Mouse (Mus musculus): ENCODE data around the gene Apaf1.
A peak's percentile ranks its signal among the peaks of the same experiment; 100 is the strongest.

Gene Apaf1

GRCm38 (mm10) chr10:91083393-91083927 lies 890 bp upstream of the Apaf1 start:
- DNase-seq (ENCODE audit: extremely low read depth, low read depth, low spot score) = no peak

GRCm38 (mm10) chr10:91081959-91082507 lies 537 bp downstream of the Apaf1 start:
- no peak for DNase-seq (ENCODE audit: extremely low read depth, low read depth, low spot score)

- DNase-seq (ENCODE audit: extremely low read depth, low read depth, low spot score) = no peak
Measured at GRCm38 (mm10) chr10:91080540-91080939, 2.0 kb downstream of the Apaf1 start.

GRCm38 (mm10) chr10:91076667-91077066 lies 5.9 kb downstream of the Apaf1 start:
- no peak for DNase-seq (ENCODE audit: extremely low read depth, low read depth, low spot score)

GRCm38 (mm10) chr10:91073345-91073744 lies 9.2 kb downstream of the Apaf1 start:
- DNase-seq (ENCODE audit: extremely low read depth, low read depth, low spot score) = peak; percentile 28

- DNase-seq (ENCODE audit: extremely low read depth, low read depth, low spot score) = no peak
Measured at GRCm38 (mm10) chr10:91071768-91072167, 10.8 kb downstream of the Apaf1 start.

GRCm38 (mm10) chr10:91062355-91062754 lies 20.2 kb downstream of the Apaf1 start:
- DNase-seq (ENCODE audit: extremely low read depth, low read depth, low spot score) = no peak

GRCm38 (mm10) chr10:91060742-91061141 lies 21.8 kb downstream of the Apaf1 start:
- no peak for DNase-seq (ENCODE audit: extremely low read depth, low read depth, low spot score)

GRCm38 (mm10) chr10:91052734-91053133 lies 29.8 kb downstream of the Apaf1 start:
- no peak for DNase-seq (ENCODE audit: extremely low read depth, low read depth, low spot score)

GRCm38 (mm10) chr10:91051156-91051555 lies 31.4 kb downstream of the Apaf1 start:
- DNase-seq (ENCODE audit: extremely low read depth, low read depth, low spot score) = no peak

- no peak for DNase-seq (ENCODE audit: extremely low read depth, low read depth, low spot score)
Measured at GRCm38 (mm10) chr10:91049696-91050095, 32.9 kb downstream of the Apaf1 start.

GRCm38 (mm10) chr10:91033942-91034341 lies 48.6 kb downstream of the Apaf1 start:
- no peak for DNase-seq (ENCODE audit: extremely low read depth, low read depth, low spot score)

GRCm38 (mm10) chr10:91032399-91032798 lies 50.2 kb downstream of the Apaf1 start:
- no peak for DNase-seq (ENCODE audit: extremely low read depth, low read depth, low spot score)

- no peak for DNase-seq (ENCODE audit: extremely low read depth, low read depth, low spot score)
Measured at GRCm38 (mm10) chr10:91031176-91031575, 51.4 kb downstream of the Apaf1 start.

- no peak for DNase-seq (ENCODE audit: extremely low read depth, low read depth, low spot score)
Measured at GRCm38 (mm10) chr10:91029002-91029539, 53.5 kb downstream of the Apaf1 start.

GRCm38 (mm10) chr10:91027964-91028363 lies 54.6 kb downstream of the Apaf1 start:
- DNase-seq (ENCODE audit: extremely low read depth, low read depth, low spot score) = no peak

GRCm38 (mm10) chr10:91027468-91027867 lies 55.1 kb downstream of the Apaf1 start:
- no peak for DNase-seq (ENCODE audit: extremely low read depth, low read depth, low spot score)

GRCm38 (mm10) chr10:91005858-91006538 lies 76.6 kb downstream of the Apaf1 start:
- no peak for DNase-seq (ENCODE audit: extremely low read depth, low read depth, low spot score)

GRCm38 (mm10) chr10:91001421-91001820 lies 81.1 kb downstream of the Apaf1 start:
- no peak for DNase-seq (ENCODE audit: extremely low read depth, low read depth, low spot score)

- peak; percentile 1 for DNase-seq (ENCODE audit: extremely low read depth, low read depth, low spot score)
Measured at GRCm38 (mm10) chr10:90999899-91000298, 82.7 kb downstream of the Apaf1 start.

- DNase-seq (ENCODE audit: extremely low read depth, low read depth, low spot score) = no peak
Measured at GRCm38 (mm10) chr10:90993869-90994268, 88.7 kb downstream of the Apaf1 start.

GRCm38 (mm10) chr10:90992237-90992636 lies 90.3 kb downstream of the Apaf1 start:
- no peak for DNase-seq (ENCODE audit: extremely low read depth, low read depth, low spot score)

All from fat pad, adult 2 months (tissue).